Mouse (Mus musculus) spleen, adult 2 months (tissue): ENCODE data around the gene Ston2.

Experiments used
- CTCF ChIP-seq: fragments of 200-500 bp; IDR thresholded peaks from 2 replicates; pipeline ENCODE4 v1.5.1; 2011; ENCODE audit warnings: mild to moderate bottlenecking, inconsistent platforms; ENCODE audit not compliant: insufficient read depth, insufficient read length, insufficient replicate concordance; ENCODE audit errors: extremely low read depth
- POLR2A ChIP-seq: fragments of 200-500 bp; IDR thresholded peaks from 2 replicates; pipeline ENCODE4 v1.6.1; 2011; ENCODE audit warnings: low read depth, low read length, inconsistent platforms

GRCm38 (mm10) chr12:91766338-91767107 lies 21.7 kb downstream of the Ston2 start:
- no peak for TF ChIP-seq CTCF
- no peak for TF ChIP-seq POLR2A
